Mouse (Mus musculus): Measurements from ENCODE around the gene Zfp385b.

The Zfp385b gene

GRCm38 (mm10) chr2:77518693-77519092 is 300.7 kb downstream of the Zfp385b start:
- DNase-seq (ENCODE audit: low read depth, low spot score), result no peak

DNA sequence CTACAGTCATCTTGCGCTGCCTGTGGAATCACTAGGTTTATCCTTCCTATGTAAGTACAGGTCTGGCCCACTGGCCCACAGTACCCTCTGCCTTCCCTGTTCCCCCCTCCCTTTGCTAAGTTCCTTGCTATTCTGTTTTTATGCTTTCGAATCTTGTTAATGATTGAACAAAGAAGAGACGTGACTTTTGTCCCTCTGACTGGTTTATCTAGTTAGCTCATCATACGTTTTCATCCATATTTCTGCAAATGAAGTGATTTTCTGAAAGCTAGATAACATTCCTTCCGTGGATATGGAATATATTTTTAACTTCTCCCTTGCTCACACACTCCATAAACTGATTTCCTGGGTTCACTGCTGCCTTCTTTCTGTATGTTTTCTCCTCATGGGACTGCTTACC is 302.8 kb downstream of the Zfp385b start:
- no peak for DNase-seq (ENCODE audit: low read depth, low spot score)

DNA sequence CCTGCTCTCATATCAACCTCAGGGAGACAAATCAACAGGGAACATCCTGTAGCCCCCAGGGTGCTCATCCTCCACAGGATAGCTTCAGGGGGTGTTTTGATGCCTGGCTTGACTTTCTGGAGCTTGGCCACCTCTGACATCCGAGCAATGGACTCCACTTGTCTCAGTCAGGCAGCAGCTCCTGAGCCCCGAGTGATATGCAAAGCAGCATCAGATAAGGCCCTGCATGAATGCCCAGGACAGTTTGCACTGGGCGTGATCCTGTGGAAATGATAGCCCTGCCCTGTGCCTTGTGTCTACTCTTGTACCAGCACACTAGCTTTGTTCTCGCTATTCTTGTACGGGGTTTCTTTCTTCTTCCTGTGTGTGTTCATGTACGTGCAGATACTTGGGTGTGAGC is 303.8 kb downstream of the Zfp385b start:
- no peak for DNase-seq (ENCODE audit: low read depth, low spot score)

DNA sequence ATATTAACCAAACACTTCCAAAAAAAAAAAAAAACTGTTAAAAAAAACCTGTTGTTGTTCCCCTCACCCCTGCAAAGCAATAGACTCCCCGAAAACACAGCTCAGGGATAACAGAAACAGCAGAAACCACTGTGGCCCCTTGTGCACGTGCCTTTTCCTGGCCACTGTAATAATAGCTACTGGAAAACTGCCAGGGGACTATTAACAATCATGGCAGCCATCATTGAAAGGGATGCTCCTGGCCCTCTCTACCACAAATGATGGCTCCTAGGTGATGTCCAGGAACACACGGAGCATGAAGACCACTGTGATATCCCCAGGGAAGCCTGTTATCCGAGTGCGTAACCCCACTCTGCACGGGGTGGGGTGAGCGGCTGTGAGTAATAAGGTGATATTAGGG is 304.4 kb downstream of the Zfp385b start:
- no peak for DNase-seq (ENCODE audit: low read depth, low spot score)

- no peak for DNase-seq (ENCODE audit: low read depth, low spot score)
Observed at GRCm38 (mm10) chr2:77514476-77514875, 305.0 kb downstream of the Zfp385b start.

DNA sequence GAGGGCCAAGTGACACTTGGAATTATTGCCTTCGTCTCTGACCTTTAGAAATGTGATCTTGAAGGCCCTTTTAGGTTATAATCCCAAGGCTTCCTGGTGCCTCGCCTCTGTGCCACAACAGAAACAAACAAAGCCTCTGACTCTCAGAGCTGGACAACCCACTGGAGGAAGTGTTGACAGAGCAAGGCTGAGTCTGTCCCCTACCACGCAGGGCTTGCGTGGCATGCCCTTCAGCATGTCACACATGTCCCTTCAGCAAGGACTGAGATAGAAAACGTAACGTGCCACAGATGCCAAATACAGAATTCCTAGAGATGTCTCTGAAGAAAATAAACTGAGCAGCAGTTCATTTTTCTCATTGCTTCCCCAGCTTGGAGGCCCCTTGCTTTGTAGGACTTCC is 310.7 kb downstream of the Zfp385b start:
- no peak for DNase-seq (ENCODE audit: low read depth, low spot score)

DNA sequence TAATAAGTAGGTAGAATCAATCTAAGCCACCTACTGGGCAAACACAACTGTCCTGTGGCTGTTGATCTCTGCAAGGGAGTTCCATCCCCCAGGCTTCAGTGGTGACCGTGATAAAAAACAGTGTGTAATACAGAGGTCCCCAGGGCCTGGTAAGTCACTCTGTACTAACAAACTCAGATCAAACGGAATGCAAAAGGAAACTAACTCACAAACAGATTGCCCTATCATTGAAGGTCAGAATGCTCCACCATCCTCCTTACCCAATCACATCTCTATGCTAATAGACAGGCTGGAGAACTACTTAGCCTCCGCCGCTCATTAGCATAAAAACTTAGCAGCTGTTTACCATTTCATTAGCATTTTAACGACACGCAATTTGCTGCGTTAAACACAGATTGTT is 313.1 kb downstream of the Zfp385b start:
- DNase-seq (ENCODE audit: low read depth, low spot score), result no peak

DNA sequence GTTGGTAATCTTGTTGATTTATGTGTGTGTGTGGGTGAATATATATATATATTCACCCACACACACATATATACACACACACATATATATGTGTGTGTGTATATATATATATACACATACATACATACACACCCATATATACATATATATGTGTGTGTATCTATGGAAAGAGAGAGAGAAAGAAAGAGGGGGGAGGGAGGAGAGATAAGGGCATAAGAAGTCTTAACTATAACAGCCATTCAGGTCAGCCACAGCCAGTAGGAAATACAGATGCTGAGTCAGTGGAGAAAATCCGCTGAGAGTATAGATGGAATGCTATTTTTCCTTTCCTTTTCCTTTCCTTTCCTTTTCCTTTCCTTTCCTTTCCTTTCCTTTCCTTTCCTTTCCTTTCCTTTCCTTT is 313.8 kb downstream of the Zfp385b start:
- no peak for DNase-seq (ENCODE audit: low read depth, low spot score)

DNA sequence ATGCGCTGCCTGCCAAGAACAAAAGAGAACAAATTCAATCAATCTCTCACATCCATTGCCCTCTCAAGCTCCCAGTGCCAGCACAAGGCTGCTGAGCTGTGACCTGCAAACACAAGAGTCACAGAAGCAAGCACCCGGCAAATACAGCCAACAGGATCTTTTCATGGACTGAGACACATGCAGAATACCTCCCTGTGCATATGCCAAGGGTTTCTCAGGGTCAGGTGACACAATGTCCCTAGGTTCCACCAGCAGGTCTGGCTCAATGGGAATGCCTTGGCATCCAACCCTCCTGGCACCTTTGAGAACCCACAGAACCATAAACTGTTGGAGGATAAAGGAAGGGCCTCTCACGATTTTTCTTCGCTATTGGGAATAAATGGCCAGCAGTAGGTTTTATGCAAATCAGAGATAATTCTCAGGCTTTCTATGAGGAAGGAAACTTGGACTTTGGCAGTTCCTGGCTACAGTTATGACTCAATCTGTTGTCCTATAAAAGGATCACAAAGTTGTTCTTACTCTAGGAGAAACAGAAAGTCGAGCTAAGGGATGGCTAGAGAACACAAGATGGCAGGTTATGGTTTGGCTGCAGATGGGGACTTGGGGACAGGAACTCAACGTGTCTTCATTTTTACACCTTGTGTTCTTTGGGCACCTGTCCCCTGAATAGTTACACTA is 315.6 kb downstream of the Zfp385b start:
- DNase-seq (ENCODE audit: low read depth, low spot score), result no peak

DNA sequence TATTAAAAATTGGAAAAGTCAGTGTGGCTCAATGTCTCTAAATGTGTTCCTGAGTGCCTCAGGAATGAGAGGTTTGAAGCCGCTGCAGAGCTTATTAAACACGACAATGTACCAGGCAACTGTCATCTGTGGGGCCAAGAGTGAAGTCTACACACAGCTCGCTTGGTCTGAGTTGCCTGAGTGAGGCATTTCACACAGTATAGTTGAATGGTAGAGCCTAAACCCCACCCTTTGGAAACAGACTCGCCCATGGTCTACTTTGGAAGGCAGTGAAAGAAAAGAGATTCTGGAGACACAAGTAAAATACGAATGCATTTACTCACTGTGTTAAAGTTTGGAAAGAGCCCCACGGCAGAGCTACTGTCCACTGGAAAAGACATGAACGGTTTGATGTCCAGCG is 316.2 kb downstream of the Zfp385b start:
- DNase-seq (ENCODE audit: low read depth, low spot score), result no peak

DNA sequence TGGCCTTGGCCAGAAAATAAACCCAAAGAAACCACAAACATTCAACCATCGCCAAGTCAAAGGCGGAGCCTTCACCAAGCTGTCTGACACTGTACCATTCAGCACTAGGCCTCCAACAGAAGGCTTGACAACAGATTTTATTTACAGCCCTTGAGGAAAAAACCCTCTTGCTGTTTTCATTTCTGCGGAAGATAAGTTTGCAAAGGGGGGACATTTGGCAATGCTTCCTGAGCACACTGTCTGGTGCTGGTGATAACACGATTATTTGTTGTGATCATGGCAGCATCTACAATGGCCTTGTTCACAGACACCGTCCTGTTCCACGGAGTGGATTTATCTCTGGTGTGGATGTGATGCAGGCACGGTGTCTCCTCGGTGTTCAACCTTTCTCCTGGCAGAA is 317.0 kb downstream of the Zfp385b start:
- DNase-seq (ENCODE audit: low read depth, low spot score), result no peak

GRCm38 (mm10) chr2:77500480-77500879 is 319.0 kb downstream of the Zfp385b start:
- no peak for DNase-seq (ENCODE audit: low read depth, low spot score)

GRCm38 (mm10) chr2:77498379-77498778 is 321.1 kb downstream of the Zfp385b start:
- DNase-seq (ENCODE audit: low read depth, low spot score), result no peak

DNA sequence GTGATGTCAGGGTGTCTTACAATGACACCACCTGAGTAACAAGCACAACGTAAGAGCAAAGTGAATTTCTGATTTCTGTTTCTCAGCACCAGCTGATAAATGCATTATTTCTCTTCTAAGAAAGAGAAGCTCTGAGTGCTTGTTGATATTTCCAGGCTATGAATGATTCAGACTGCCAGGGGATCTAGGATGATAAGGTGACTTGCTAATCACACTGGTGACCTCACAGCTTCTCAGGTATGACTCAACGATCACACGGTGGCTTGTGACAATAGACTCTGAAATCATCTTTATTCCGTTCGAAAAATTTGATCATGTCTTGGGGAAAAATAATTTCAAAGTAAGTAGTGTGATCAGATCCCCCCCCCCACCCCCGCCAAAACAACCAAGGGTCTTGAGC is 321.5 kb downstream of the Zfp385b start:
- no peak for DNase-seq (ENCODE audit: low read depth, low spot score)

- DNase-seq (ENCODE audit: low read depth, low spot score), result no peak
Observed at GRCm38 (mm10) chr2:77496071-77496470, 323.4 kb downstream of the Zfp385b start.

DNA sequence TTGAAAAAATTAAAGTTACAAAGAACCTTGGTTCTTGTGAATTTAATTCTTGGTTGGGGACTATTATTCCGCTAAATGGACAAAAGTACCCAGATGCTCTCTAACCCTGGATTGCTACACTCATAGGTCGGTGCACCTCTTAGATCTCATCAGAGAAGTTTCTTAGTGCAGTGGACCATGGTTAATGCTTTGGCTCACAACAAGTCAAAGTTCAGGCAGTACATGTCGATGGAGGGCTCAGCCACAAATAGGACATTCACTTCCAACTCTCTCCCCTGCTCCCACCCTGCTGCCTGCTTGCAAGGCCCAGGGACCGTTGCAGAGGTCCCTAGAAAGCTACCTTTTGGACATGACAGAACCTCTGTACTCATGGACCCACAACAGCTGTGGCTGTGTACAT is 324.1 kb downstream of the Zfp385b start:
- DNase-seq (ENCODE audit: low read depth, low spot score), result no peak

GRCm38 (mm10) chr2:77493695-77494094 is 325.7 kb downstream of the Zfp385b start:
- DNase-seq (ENCODE audit: low read depth, low spot score), result no peak

- no peak for DNase-seq (ENCODE audit: low read depth, low spot score)
Observed at GRCm38 (mm10) chr2:77487151-77487550, 332.3 kb downstream of the Zfp385b start.

DNA sequence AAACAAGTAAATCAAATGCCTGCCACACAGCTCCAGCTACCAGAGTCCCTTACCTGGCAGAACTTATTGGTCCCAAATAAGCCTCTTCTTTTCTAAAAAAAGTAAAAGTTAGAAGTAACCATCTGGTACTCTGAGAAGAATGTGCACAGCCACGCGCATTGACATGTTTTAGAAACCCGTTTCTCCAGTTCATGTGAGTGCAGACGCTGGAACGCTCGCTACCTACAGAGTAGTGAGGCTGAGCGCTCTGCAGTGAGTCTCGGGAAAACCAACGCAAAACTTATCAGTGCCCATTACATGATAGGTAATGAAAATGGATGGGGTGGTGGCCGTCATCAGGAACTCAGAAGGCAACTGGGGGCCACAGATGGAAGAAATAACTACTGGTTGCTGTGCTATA is 338.2 kb downstream of the Zfp385b start:
- no peak for DNase-seq (ENCODE audit: low read depth, low spot score)

DNA sequence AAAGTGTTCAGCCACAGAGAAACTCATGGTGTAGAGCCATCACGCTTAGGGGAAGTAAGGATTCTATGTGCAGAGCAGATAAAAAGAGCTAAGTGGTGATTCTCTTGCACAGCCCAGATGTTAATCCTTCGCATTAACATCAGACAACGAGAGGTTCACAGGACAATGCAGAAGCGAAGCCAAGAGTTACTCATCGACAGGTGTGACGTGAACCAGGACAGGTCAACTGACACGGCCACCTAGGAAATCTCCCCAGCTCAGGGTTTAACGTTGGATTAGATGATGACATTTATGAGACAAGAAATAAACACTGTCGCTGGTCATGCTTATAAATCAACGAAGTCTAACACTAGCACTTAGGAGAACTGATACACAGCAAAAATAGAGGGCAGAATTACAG is 341.9 kb downstream of the Zfp385b start:
- no peak for DNase-seq (ENCODE audit: low read depth, low spot score)

- no peak for DNase-seq (ENCODE audit: low read depth, low spot score)
Observed at GRCm38 (mm10) chr2:77476444-77476843, 343.0 kb downstream of the Zfp385b start.

DNA sequence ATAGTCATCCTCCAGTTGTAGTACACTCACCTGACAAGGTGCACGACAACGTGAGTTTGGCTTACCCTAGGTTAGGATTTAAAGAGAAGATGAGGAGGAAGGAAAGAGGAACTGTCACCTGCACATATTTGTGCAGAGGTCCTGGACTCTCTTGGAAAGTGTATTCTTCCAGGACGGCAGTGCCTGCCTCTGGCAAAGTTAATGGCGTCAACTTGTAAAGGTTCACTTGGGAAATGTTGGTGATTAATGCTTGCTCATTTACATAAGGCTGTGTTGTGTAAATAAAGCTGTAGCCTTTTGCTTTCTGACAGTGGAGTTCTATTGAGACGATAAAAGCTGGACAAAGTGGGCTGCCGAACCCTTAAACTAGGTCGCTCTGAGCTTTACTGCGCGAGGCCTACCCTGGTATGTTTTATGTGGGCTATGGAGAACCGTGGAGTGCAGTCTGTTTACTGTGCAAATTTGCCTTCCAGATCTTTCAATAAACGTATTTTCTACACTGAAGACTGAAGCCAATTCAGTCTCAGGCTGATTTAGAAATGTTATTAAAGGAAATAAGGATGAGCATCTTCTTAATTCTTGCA is 347.1 kb downstream of the Zfp385b start:
- no peak for DNase-seq (ENCODE audit: low read depth, low spot score)

GRCm38 (mm10) chr2:77470716-77471115 is 348.7 kb downstream of the Zfp385b start:
- no peak for DNase-seq (ENCODE audit: low read depth, low spot score)

DNA sequence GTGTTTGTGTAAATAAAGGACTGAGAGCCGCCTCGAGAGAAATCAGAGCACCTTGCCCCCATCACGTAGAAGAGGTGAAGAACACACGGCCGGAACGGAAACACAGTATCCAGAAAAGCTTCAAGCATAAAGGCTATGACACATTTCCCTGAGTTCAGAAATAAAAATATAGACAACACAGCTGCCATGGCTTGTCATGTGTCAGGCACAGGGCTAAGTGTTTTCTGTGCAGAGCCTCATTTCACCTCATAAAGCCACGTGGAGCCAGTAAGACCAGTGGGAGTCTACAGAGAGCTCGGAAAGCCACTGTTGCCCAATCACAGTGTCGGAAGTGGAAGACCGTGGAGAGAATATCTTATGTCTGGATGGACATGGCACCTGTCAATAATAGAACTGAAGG is 358.0 kb downstream of the Zfp385b start:
- no peak for DNase-seq (ENCODE audit: low read depth, low spot score)
